Mouse (Mus musculus): Measurements from ENCODE around the gene Tlcd2. TPM values are rescaled to one million over a fixed set of nuclear protein-coding genes. Genes with fewer than 3 reads are reported as not detected.

Tlcd2 gene
- polyA plus RNA-seq, 1 experiment from 2014 or later: 3.9 TPM

DNA sequence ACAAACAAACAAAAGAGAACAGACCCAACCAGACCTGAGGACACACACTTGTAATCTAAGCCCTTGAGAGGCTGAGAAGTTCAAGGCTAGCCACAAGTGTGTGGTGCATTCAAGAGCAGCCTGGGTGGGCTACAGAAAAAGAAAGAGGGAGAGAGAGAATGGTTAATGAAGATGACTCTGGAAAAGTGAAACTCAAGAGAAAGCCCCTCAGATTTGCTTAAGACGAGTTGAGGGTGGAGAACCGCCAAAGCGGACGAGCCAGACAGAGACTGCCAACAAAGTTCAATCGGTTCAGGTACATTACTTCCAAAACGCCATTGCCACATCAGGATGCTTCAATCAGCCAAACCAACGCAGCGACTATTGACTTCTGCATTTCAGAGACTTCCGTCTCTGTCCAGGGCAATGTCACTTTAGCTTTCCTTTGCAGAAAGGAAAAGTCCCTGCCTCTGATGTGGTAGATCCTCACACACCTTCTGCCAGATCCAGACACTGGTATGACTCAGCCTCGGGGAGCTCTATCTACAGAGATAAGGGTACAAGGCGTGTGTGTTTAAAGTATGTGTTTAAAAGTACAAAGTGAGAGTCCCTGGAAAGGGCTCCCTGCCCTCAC is 11.1 kb downstream of the Tlcd2 start:
- ATAC-seq (ENCODE audit: low read depth): no peak
- H3K4me3 ChIP-seq: no peak overlapping the region
- no peak overlapping the region for H3K9ac ChIP-seq
- H3K4me1 ChIP-seq (replicated peaks): peaks cover 8% of the 10 kb centered on the region
- no peaks in the 10 kb centered on the region for H3K36me3 ChIP-seq
- H3K9me3 ChIP-seq: no peaks in the 10 kb centered on the region
- 90% methylated on average over 11 of the region's 11 CpGs for WGBS
- H3K27me3 ChIP-seq: no peaks in the 10 kb centered on the region; the same call in 1 of the 2 replicates
- no peak overlapping the region for H3K4me2 ChIP-seq
- no peak overlapping the region for H3K27ac ChIP-seq (replicated peaks)

DNA sequence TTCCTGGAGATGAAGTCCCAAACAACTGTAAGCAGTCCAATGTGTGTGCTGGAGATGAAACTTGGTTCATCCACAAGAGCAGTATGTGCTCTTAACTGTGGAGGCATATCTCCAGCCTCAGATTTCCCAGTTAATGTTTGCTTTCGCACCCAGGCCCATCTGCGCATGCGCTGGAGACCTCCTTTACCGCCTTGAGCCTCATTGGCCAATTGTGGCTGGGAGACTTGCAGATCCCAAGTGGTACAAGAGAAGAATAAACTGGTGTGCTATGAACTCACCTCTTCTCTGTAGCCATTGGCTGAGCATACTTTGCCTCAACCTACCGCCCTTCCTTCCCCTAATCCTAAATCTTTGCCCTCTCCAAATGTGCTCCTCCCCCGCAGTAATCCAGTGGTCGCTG is 11.9 kb downstream of the Tlcd2 start:
- no peaks in the 10 kb centered on the region for H3K9me3 ChIP-seq
- 0 out of 2 replicates have a peak, but pooled peaks cover under 1% of the 10 kb centered on the region for H3K4me1 ChIP-seq (replicated peaks)
- no peak overlapping the region for H3K9ac ChIP-seq
- H3K4me3 ChIP-seq: no peak overlapping the region
- no peak for ATAC-seq (ENCODE audit: low read depth)
- 74% methylated on average over 7 of the region's 7 CpGs for WGBS
- no peaks in the 10 kb centered on the region; the same call in 1 of the 2 replicates for H3K27me3 ChIP-seq
- no peak overlapping the region for H3K27ac ChIP-seq (replicated peaks)
- H3K36me3 ChIP-seq: no peaks in the 10 kb centered on the region
- no peak overlapping the region for H3K4me2 ChIP-seq

DNA sequence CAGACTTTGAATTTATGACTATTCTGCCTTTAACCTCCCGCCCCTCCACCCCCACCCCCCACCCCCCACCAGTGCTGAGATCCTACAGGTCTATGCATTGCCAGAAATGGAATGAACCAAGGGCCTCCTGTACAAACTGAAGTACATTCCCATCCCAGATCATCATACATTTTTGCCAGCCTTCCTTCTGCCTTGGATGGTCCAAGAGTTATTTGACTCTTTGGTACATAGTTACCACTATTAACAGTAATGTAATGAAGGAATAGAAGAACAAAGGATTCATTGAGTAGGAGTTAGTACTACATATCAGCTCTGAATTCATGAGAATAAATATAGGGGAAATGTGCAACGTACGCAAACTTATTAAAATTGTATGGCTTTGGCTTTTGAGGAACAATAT is 24.7 kb downstream of the Tlcd2 start:
- Histone ChIP-seq H3K27ac (replicated peaks) (peak overlapping the region; percentile 46; the same call in 1 of the 2 replicates), H3K9ac (no peak overlapping the region), H3K4me3 (peak overlapping the region; percentile 92; the same call in 1 of the 2 replicates), H3K4me2 (peak overlapping the region; percentile 41), H3K36me3 (peaks cover 29% of the 10 kb centered on the region), H3K4me1 (replicated peaks) (peaks cover 18% of the 10 kb centered on the region), H3K9me3 (no peaks in the 10 kb centered on the region), H3K27me3 (peaks cover 5% of the 10 kb centered on the region; the same call in 1 of the 2 replicates)
- WGBS: 24% methylated on average over 3 of the region's 3 CpGs
- peak; percentile 19; the same call in 1 of the 2 replicates for ATAC-seq (ENCODE audit: low read depth)

- peak; percentile 100 for ATAC-seq (ENCODE audit: low read depth)
- Histone ChIP-seq H3K36me3 (peaks cover 34% of the 10 kb centered on the region), H3K4me3 (peak within 1 kb of the TSS; percentile 92), H3K9ac (peak within 1 kb of the TSS; percentile 97), H3K27ac (replicated peaks) (peak within 1 kb of the TSS; percentile 75), H3K4me1 (replicated peaks) (peaks cover 18% of the 10 kb centered on the region), H3K9me3 (no peaks in the 10 kb centered on the region), H3K27me3 (peaks cover 5% of the 10 kb centered on the region; the same call in 1 of the 2 replicates), H3K4me2 (peak within 1 kb of the TSS; percentile 84)
- under 1% methylated on average over 52 of the region's 52 CpGs for WGBS
Observed at GRCm38 (mm10) chr11:75486601-75487285, 25.2 kb downstream of the Tlcd2 start, which contains the start of gene Prpf8. Prpf8 (plus strand) TSS chr11:75486816.

DNA sequence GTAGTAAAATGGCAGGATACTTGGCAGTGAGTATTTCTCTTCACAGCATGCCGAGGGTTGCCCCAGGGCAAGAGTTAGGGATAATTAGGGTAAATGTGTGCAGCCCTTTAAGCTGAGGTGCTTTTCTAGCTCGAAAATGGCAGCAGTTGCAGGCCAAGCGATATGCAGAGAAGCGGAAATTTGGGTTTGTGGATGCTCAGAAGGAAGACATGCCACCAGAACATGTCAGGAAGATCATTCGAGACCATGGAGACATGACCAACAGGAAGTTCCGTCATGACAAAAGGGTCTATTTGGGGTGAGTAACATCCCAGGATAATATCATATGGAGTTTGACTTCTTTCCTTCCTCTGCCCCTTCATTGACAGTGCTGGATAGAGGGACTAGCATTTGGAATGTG is 26.0 kb downstream of the Tlcd2 start:
- Histone ChIP-seq H3K4me3 (peak overlapping the region; percentile 92), H3K9ac (peak overlapping the region; percentile 97), H3K27ac (replicated peaks) (no peak overlapping the region), H3K36me3 (peaks cover 42% of the 10 kb centered on the region), H3K27me3 (peaks cover 5% of the 10 kb centered on the region; the same call in 1 of the 2 replicates), H3K4me1 (replicated peaks) (peaks cover 18% of the 10 kb centered on the region), H3K4me2 (peak overlapping the region; percentile 84), H3K9me3 (no peaks in the 10 kb centered on the region)
- WGBS: 46% methylated on average over 6 of the region's 6 CpGs
- ATAC-seq (ENCODE audit: low read depth): no peak

DNA sequence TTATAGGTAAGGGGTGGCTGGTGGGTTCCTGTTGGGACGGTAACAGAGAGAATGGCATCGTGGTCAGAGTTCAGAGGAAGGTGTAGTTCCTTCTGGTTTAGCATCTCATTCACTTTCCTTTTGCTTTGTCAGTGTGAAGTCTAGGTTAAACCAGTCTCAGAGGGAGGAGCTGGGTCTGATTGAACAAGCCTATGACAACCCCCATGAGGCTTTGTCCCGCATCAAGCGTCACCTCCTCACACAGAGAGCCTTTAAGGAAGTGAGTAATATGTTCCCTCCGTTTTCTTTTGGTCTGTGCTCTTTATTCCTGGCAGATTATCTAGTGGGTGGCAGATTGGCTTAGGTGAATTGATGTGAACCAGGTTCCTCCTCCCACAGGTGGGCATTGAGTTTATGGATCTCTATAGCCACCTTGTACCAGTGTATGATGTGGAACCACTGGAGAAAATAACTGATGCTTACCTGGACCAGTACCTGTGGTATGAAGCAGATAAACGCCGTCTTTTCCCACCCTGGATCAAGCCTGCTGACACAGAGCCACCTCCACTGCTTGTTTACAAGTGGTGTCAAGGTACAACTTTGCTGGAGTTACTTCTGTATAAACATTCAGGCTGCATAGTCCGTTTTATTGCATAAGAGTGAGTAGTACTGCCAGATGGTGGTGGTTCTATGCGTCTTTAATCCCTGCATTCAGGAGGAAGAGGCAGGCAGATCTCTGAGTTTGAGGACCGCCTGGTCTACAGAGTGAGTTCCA is 33.0 kb downstream of the Tlcd2 start:
- no peak overlapping the region for H3K27ac ChIP-seq (replicated peaks)
- H3K9ac ChIP-seq: no peak overlapping the region
- H3K9me3 ChIP-seq: no peaks in the 10 kb centered on the region
- whole genome bisulfite sequencing: 97% methylated on average over 10 of the region's 10 CpGs
- H3K4me2 ChIP-seq: no peak overlapping the region
- H3K4me1 ChIP-seq (replicated peaks): no peaks in the 10 kb centered on the region
- no peak for ATAC-seq (ENCODE audit: low read depth)
- peaks cover 99% of the 10 kb centered on the region for H3K36me3 ChIP-seq
- H3K4me3 ChIP-seq: no peak overlapping the region
- no peaks in the 10 kb centered on the region for H3K27me3 ChIP-seq

DNA sequence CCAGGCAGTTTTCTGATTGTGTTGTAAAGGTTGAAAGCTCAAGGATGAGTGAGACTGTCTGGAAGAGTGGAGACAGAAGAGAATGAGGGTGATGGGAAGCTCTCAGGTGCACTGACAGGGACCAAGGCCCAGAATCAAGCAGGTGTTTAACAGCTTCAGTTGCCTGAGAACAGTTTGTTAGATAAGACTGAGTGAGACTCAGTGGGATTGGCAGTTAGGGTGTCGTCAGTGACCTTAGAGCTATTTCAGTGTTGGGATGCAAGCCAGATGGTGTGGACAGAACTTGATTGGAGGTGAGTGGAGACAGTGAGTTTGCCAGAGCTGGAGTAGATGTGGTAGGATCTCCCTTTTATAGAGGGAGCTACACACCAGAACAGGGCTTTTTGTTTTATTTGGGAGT is 36.6 kb downstream of the Tlcd2 start:
- H3K4me2 ChIP-seq: no peak overlapping the region
- no peak overlapping the region for H3K27ac ChIP-seq (replicated peaks)
- 88% methylated on average over 1 of the region's 1 CpGs for WGBS
- no peaks in the 10 kb centered on the region for H3K4me1 ChIP-seq (replicated peaks)
- no peaks in the 10 kb centered on the region for H3K9me3 ChIP-seq
- H3K36me3 ChIP-seq: peaks cover 99% of the 10 kb centered on the region
- H3K9ac ChIP-seq: no peak overlapping the region
- no peak overlapping the region for H3K4me3 ChIP-seq
- no peaks in the 10 kb centered on the region for H3K27me3 ChIP-seq
- no peak for ATAC-seq (ENCODE audit: low read depth)

- Histone ChIP-seq H3K4me1 (replicated peaks) (peaks cover 23% of the 10 kb centered on the region), H3K9ac (no peak overlapping the region), H3K27ac (replicated peaks) (no peak overlapping the region), H3K4me3 (no peak overlapping the region), H3K36me3 (peaks cover 74% of the 10 kb centered on the region), H3K9me3 (no peaks in the 10 kb centered on the region), H3K4me2 (no peak overlapping the region), H3K27me3 (no peaks in the 10 kb centered on the region)
- ATAC-seq (ENCODE audit: low read depth): no peak
- 95% methylated on average over 4 of the region's 4 CpGs for WGBS
Observed at GRCm38 (mm10) chr11:75508162-75508561, 46.6 kb downstream of the Tlcd2 start.

DNA sequence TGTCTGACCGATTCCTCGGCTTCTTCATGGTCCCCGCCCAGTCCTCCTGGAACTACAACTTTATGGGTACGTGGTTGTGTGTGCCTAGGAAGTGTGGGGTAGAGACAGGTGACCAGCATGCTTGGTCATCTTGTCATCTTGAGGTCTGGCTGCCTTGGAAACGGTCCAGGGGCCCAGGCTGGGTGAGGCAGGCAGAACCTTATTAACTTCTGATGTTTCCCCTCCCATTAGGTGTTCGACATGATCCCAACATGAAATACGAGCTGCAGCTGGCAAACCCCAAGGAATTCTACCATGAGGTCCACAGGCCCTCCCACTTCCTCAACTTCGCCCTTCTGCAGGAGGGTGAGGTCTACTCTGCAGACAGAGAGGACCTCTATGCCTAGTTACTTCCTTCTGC is 47.4 kb downstream of the Tlcd2 start:
- 79% methylated on average over 8 of the region's 8 CpGs for WGBS
- H3K27me3 ChIP-seq: no peaks in the 10 kb centered on the region
- ATAC-seq (ENCODE audit: low read depth): no peak
- H3K4me2 ChIP-seq: no peak overlapping the region
- H3K27ac ChIP-seq (replicated peaks): no peak overlapping the region
- H3K36me3 ChIP-seq: peaks cover 66% of the 10 kb centered on the region
- no peaks in the 10 kb centered on the region for H3K9me3 ChIP-seq
- H3K9ac ChIP-seq: no peak overlapping the region
- H3K4me1 ChIP-seq (replicated peaks): peaks cover 23% of the 10 kb centered on the region
- H3K4me3 ChIP-seq: no peak overlapping the region

DNA sequence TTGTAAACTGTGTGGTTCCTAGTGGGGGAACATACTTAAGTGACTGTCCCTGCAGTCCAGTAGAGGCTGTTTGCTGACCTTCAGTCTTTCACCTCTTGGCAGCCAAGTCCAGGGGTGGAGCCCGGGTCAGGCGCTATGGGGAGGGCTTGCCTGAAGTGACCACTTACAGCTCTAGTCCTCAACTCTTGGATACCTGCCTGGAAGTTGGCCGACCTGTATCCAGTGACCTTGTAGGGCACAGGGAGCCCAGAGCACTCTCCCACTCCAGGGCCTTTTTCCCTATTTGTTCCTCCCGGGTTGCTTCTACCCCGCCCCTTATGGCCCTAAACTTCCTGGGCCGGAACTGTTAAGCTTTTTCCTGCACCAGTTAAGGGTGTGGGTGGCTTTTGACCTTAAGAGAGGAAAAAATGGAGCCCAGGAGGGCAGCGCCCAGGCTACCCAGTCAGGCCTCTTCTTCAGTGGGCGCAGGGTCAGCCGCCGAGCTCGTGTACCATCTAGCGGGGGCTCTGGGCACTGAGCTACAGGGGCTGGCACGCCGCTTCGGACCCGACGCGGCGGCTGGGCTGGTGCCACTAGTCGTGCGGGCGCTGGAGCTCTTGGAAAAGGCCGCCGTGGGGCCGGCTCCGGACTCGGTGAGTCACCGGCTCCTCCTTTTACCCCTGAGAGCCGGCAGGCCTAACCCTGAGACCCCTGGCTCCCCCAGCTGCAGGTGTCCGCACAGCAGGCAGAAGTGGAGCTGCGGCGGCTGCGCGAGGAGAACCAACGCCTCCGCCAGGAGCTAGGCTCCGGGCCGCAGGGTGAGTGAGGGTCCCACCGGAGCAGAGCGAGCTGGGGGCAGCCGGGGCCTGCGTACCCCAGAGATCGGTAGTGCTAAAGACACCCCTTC is 48.5 kb downstream of the Tlcd2 start, which contains the start of gene Rilp:
TSS of gene Rilp (plus strand) at position 354 of the 886 bp plus-strand sequence.
- peak within 1 kb of the TSS; percentile 73 for H3K9ac ChIP-seq
- peak within 1 kb of the TSS; percentile 78 for H3K27ac ChIP-seq (replicated peaks)
- 2% methylated on average over 43 of the region's 43 CpGs for WGBS
- H3K4me1 ChIP-seq (replicated peaks): peaks cover 23% of the 10 kb centered on the region
- H3K4me2 ChIP-seq: peak within 1 kb of the TSS; percentile 84
- H3K9me3 ChIP-seq: no peaks in the 10 kb centered on the region
- peaks cover 55% of the 10 kb centered on the region for H3K36me3 ChIP-seq
- H3K27me3 ChIP-seq: no peaks in the 10 kb centered on the region
- peak; percentile 87 for ATAC-seq (ENCODE audit: low read depth)
- peak within 1 kb of the TSS; percentile 50 for H3K4me3 ChIP-seq

GRCm38 (mm10) chr11:75510627-75510993 is 49.1 kb downstream of the Tlcd2 start:
- 1% methylated on average over 24 of the region's 24 CpGs for whole genome bisulfite sequencing
- Histone ChIP-seq H3K4me2 (peak overlapping the region; percentile 84), H3K27me3 (no peaks in the 10 kb centered on the region), H3K4me3 (peak overlapping the region; percentile 50), H3K27ac (replicated peaks) (peak overlapping the region; percentile 78), H3K4me1 (replicated peaks) (peaks cover 23% of the 10 kb centered on the region), H3K9ac (peak overlapping the region; percentile 73), H3K36me3 (peaks cover 49% of the 10 kb centered on the region), H3K9me3 (no peaks in the 10 kb centered on the region)
- peak; percentile 91 for ATAC-seq (ENCODE audit: low read depth)

Data from neural tube, embryonic 13.5 days (tissue).